Mouse (Mus musculus) neural tube, embryonic 15.5 days (tissue): ENCODE data around the gene Erp27. TPM values are rescaled to one million over a fixed set of nuclear protein-coding genes. Genes with fewer than 3 reads are reported as not detected.

Experiments used
- polyA plus RNA-seq: library from polyadenylated mRNA; unstranded; fragments of >200 nt; fragmentation: Nextera tagmentation; extraction: Ambion mirVana; gene quantifications from 2 replicates; pipeline ENCODE4 v1.2.1, GENCODE M21; 2015

Gene Erp27
- polyA plus RNA-seq, 1 experiment from 2014 or later, result not detected

Other genes with a start within 250 kb of the Erp27 start
- 0.23 and 5.5 TPM in 2 replicates for gene Gucy2c, start 140.4 kb downstream of the Erp27 start, polyA plus RNA-seq
- 0.43 and 0.44 TPM in 2 replicates for gene Hist4h4, start 117.8 kb downstream of the Erp27 start, polyA plus RNA-seq
- 106 and 119 TPM in 2 replicates for gene H2afj, start 113.9 kb downstream of the Erp27 start, polyA plus RNA-seq
- 1.5 and 2.8 TPM in 2 replicates for gene BC049715, start 94.6 kb downstream of the Erp27 start, polyA plus RNA-seq
- 71.1 and 80.0 TPM in 2 replicates for gene Wbp11, start 93.9 kb downstream of the Erp27 start, polyA plus RNA-seq
- 2.5 and 3.0 TPM in 2 replicates for gene Smco3, start 86.7 kb downstream of the Erp27 start, polyA plus RNA-seq
- gene Art4, start 64.4 kb downstream of the Erp27 start, polyA plus RNA-seq, result 0.23 and 2.3 TPM in 2 replicates
- 28.4 and 40.1 TPM in 2 replicates for gene Mgp, start 46.4 kb downstream of the Erp27 start, polyA plus RNA-seq
- gene Pde6h, start 1.7 kb upstream of the Erp27 start, polyA plus RNA-seq, result 0.33 TPM in 1 of 2 replicates, not detected in the other
- 13.8 and 95.4 TPM in 2 replicates for gene Arhgdib, start 19.7 kb upstream of the Erp27 start, polyA plus RNA-seq
- gene Rerg, start 248.3 kb upstream of the Erp27 start, polyA plus RNA-seq, result 10.6 and 11.1 TPM in 2 replicates